Mouse (Mus musculus): ENCODE data around the gene Zdhhc5. TPM values are rescaled to one million over a fixed set of nuclear protein-coding genes. Genes with fewer than 3 reads are reported as not detected.

Zdhhc5 gene
- total RNA-seq, 1 experiment = 39.0 TPM

DNA sequence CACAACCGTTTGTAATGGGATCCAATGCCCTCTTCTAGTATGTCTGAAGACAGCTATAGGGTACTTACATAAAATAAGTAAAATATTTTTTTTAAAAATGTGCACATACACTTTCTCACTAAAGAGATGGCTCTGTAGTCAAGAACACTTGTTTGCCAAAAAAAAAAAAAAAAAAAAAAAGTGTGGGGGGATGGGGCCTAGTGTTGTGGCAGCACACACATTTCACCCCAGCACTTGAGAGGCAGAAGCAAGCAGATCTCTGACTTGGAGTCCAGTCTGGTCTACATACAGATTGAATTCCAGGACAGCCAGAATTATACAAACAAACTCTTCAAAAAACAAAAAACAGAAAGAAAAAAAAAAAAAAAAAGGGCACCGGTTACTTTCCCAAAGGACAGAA, 5.7 kb upstream of the Zdhhc5 start:
- H3K36me3 ChIP-seq (ENCODE audit: control insufficient read depth, insufficient read depth, low read length, poor library complexity, severe bottlenecking) = peaks cover 11% of the 10 kb centered on the region
- H3K9me3 ChIP-seq (ENCODE audit: control insufficient read depth, insufficient read depth, low read depth, low read length) = no peaks in the 10 kb centered on the region
- H3K9ac ChIP-seq (ENCODE audit: insufficient read depth, low read depth, low read length, poor library complexity, severe bottlenecking) = no peak overlapping the region
- peaks cover 0 to 3% of the 10 kb centered on the region in 2 experiments; a peak in 1 of 4 replicates for H3K4me1 ChIP-seq (ENCODE audit: control insufficient read depth in 2 of 2, insufficient read depth in 2 of 2, low read length in 2 of 2, poor library complexity in 1 of 2)
- TF ChIP-seq MAFK (IDR thresholded peaks at IDR 0.05; ENCODE audit: insufficient read depth, low read depth, low read length) (no peak), ZNF384 (IDR thresholded peaks at IDR 0.05; ENCODE audit: low read depth, low read length) (0 out of 2 replicates have a peak, but pooled peaks have one; percentile 50), ZC3H11A (IDR thresholded peaks at IDR 0.05; ENCODE audit: borderline replicate concordance, low read depth, low read length) (no peak), CHD2 (IDR thresholded peaks at IDR 0.05; ENCODE audit: low read depth, low read length) (no peak)
- no peak overlapping the region for H3K27ac ChIP-seq (ENCODE audit: insufficient read depth, low read depth, low read length, poor library complexity, severe bottlenecking)
- no peak for DNase-seq (ENCODE audit: low read depth, low spot score)
- no peak overlapping the region for H3K4me3 ChIP-seq (ENCODE audit: insufficient read depth in 1 of 2, low read depth in 1 of 2, low read length in 2 of 2, poor library complexity in 1 of 2, severe bottlenecking in 1 of 2)
- in situ Hi-C loops (cut with MboI; ENCODE audit: low sequenced_read_pairs in 2 of 2, unreplicated experiment in 2 of 2) = no loop called here

DNA sequence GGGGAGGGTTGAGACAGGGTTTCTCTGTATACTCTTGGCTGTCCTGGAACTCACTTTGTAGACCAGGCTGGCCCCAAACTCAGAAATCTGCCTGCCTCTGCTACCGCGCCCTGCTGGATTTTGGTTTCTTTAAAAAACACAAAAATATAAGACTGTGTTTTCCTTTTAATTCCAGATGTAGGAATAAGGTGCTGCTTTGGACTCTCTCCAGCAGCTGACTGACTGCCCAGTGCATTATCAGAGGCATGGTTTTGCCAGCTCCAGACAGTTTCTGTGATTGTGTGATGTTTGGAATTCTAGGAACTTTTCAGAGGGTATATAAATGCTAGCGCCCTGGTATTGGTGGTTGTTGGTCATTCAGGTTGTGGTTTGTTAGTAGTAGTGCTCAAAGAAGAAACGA, 2.4 kb upstream of the Zdhhc5 start:
- H3K9ac ChIP-seq (ENCODE audit: insufficient read depth, low read depth, low read length, poor library complexity, severe bottlenecking) = no peak overlapping the region
- in situ Hi-C loops (cut with MboI; ENCODE audit: low sequenced_read_pairs in 2 of 2, unreplicated experiment in 2 of 2) = no loop called here
- no peak for TF ChIP-seq CHD2 (IDR thresholded peaks at IDR 0.05; ENCODE audit: low read depth, low read length)
- TF ChIP-seq ZNF384 (IDR thresholded peaks at IDR 0.05; ENCODE audit: low read depth, low read length) = no peak
- no peak for TF ChIP-seq ZC3H11A (IDR thresholded peaks at IDR 0.05; ENCODE audit: borderline replicate concordance, low read depth, low read length)
- no peak for TF ChIP-seq MAFK (IDR thresholded peaks at IDR 0.05; ENCODE audit: insufficient read depth, low read depth, low read length)
- TF ChIP-seq HCFC1 (IDR thresholded peaks at IDR 0.05; ENCODE audit: borderline replicate concordance, insufficient read depth, low read length) = no peak
- DNase-seq (ENCODE audit: low read depth, low spot score) = no peak
- no peak overlapping the region for H3K27ac ChIP-seq (ENCODE audit: insufficient read depth, low read depth, low read length, poor library complexity, severe bottlenecking)
- no peaks in the 10 kb centered on the region for H3K9me3 ChIP-seq (ENCODE audit: control insufficient read depth, insufficient read depth, low read depth, low read length)
- H3K36me3 ChIP-seq (ENCODE audit: control insufficient read depth, insufficient read depth, low read length, poor library complexity, severe bottlenecking) = no peaks in the 10 kb centered on the region
- peaks cover 3 to 5% of the 10 kb centered on the region in 2 experiments; a peak in 3 of 4 replicates for H3K4me1 ChIP-seq (ENCODE audit: control insufficient read depth in 2 of 2, insufficient read depth in 2 of 2, low read length in 2 of 2, poor library complexity in 1 of 2)
- H3K4me3 ChIP-seq (ENCODE audit: insufficient read depth in 1 of 2, low read depth in 1 of 2, low read length in 2 of 2, poor library complexity in 1 of 2, severe bottlenecking in 1 of 2) = no peak overlapping the region

DNA sequence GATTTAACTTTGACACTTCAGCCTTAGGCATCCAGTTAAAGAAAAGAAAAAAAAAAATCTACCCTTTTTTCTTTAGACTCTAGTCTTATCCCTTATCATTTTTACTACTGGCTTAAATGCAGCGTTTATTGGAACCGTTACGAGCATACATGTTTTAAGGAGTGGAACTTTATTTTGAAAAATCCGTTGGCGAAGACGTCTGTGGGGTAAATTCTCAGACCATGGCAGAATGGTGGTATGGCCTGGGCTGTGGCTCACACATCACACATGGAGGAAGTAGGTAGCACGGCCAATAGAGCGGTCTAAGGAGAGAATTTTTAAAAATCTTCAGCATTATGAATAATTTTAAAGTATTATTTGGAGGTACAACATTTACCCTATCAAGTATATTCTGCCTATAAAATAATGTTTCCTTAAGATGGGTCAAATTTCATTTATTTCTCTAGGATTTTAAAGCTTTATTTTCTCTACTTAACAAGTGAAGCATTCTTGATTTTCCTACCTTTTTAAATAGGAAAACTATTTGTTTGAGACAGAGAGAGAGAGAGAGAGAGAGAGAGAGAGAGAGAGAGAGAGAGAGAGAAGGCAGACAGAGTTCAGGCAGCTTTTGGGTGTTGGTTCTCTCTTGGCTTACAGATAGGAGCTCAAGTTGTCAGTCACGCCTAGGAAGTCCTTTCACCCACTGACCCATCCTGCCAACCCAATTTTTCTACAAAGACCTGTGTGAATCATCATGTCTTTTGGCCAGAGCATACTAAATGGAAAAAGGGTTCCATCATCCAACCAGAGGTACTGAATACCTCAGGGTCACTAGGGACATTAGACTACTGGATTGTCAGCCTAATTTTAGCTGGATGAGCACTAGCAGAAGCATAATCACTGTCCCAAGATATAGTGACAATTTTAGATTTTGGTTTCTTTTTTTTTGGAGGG, 1.7 kb upstream of the Zdhhc5 start:
- H3K27ac ChIP-seq (ENCODE audit: insufficient read depth, low read depth, low read length, poor library complexity, severe bottlenecking) = no peak overlapping the region
- peak overlapping the region; percentile 74 to 90 for H3K4me3 ChIP-seq (ENCODE audit: insufficient read depth in 1 of 2, low read depth in 1 of 2, low read length in 2 of 2, poor library complexity in 1 of 2, severe bottlenecking in 1 of 2)
- no peak for TF ChIP-seq MAFK (IDR thresholded peaks at IDR 0.05; ENCODE audit: insufficient read depth, low read depth, low read length)
- TF ChIP-seq HCFC1 (IDR thresholded peaks at IDR 0.05; ENCODE audit: borderline replicate concordance, insufficient read depth, low read length) = no peak
- no peak for TF ChIP-seq CHD2 (IDR thresholded peaks at IDR 0.05; ENCODE audit: low read depth, low read length)
- TF ChIP-seq ZNF384 (IDR thresholded peaks at IDR 0.05; ENCODE audit: low read depth, low read length) = no peak
- TF ChIP-seq ZC3H11A (IDR thresholded peaks at IDR 0.05; ENCODE audit: borderline replicate concordance, low read depth, low read length) = no peak
- no peaks in the 10 kb centered on the region for H3K9me3 ChIP-seq (ENCODE audit: control insufficient read depth, insufficient read depth, low read depth, low read length)
- no peaks in the 10 kb centered on the region for H3K36me3 ChIP-seq (ENCODE audit: control insufficient read depth, insufficient read depth, low read length, poor library complexity, severe bottlenecking)
- H3K4me1 ChIP-seq (ENCODE audit: control insufficient read depth in 2 of 2, insufficient read depth in 2 of 2, low read length in 2 of 2, poor library complexity in 1 of 2) = peaks cover 3 to 5% of the 10 kb centered on the region in 2 experiments; a peak in 3 of 4 replicates
- H3K9ac ChIP-seq (ENCODE audit: insufficient read depth, low read depth, low read length, poor library complexity, severe bottlenecking) = peak overlapping the region; percentile 81; the same call in 1 of the 2 replicates
- in situ Hi-C loops (cut with MboI; ENCODE audit: low sequenced_read_pairs in 2 of 2, unreplicated experiment in 2 of 2) = no loop called here
- no peak for DNase-seq (ENCODE audit: low read depth, low spot score)

DNA sequence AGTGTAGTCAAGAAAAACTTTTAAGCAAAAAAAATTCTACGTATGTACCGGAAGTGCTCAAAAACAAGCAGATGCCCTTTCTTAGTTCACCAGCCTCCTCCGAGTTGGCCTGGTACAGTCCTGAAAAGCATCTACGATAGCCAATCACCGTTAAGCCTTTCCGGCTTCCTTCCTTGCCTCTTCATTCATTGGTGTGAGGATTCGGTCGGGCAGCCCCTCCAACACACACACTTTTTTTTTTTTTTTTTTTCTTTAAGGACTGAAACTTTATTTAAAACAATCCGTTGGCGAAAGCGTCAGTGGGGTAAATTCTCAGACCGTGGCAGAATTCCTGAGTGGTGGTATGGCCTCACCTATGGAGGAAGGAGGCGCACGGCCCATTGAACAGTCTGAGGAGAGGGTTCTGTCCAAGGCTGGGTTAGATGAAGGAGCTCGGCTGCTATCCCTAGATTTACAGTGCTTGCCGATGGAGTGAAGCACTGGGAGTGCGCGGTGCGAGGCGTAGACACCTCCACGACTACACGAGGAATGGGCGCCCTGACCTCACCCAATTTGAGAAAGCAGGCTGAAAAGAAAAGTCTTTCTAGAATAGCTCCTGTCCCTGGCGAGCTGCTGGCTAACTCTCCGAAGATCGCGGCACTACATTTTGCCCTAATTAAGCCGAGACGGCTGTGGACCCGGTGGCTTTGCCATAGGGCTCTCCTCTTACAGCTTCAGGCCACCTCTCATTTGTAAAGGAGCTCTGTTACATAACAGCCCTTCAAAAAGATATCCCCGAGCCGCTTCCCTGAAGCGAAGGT, 782 bp upstream of the Zdhhc5 start:
- TF ChIP-seq MAFK (IDR thresholded peaks at IDR 0.05; ENCODE audit: insufficient read depth, low read depth, low read length) = peak; percentile 86
- TF ChIP-seq HCFC1 (IDR thresholded peaks at IDR 0.05; ENCODE audit: borderline replicate concordance, insufficient read depth, low read length) = peak; percentile 87
- no peak for TF ChIP-seq ZC3H11A (IDR thresholded peaks at IDR 0.05; ENCODE audit: borderline replicate concordance, low read depth, low read length)
- peak; percentile 78 for TF ChIP-seq CHD2 (IDR thresholded peaks at IDR 0.05; ENCODE audit: low read depth, low read length)
- peak; percentile 100 for TF ChIP-seq ZNF384 (IDR thresholded peaks at IDR 0.05; ENCODE audit: low read depth, low read length)
- H3K36me3 ChIP-seq (ENCODE audit: control insufficient read depth, insufficient read depth, low read length, poor library complexity, severe bottlenecking) = no peaks in the 10 kb centered on the region
- DNase-seq (ENCODE audit: low read depth, low spot score) = peak; percentile 86
- peak overlapping the region; percentile 81 for H3K9ac ChIP-seq (ENCODE audit: insufficient read depth, low read depth, low read length, poor library complexity, severe bottlenecking)
- peak overlapping the region; percentile 74 to 90 for H3K4me3 ChIP-seq (ENCODE audit: insufficient read depth in 1 of 2, low read depth in 1 of 2, low read length in 2 of 2, poor library complexity in 1 of 2, severe bottlenecking in 1 of 2)
- in situ Hi-C loops (cut with MboI; ENCODE audit: low sequenced_read_pairs in 2 of 2, unreplicated experiment in 2 of 2) = no loop called here
- no peaks in the 10 kb centered on the region for H3K9me3 ChIP-seq (ENCODE audit: control insufficient read depth, insufficient read depth, low read depth, low read length)
- peak overlapping the region; percentile 57 for H3K27ac ChIP-seq (ENCODE audit: insufficient read depth, low read depth, low read length, poor library complexity, severe bottlenecking)
- H3K4me1 ChIP-seq (ENCODE audit: control insufficient read depth in 2 of 2, insufficient read depth in 2 of 2, low read length in 2 of 2, poor library complexity in 1 of 2) = peaks cover 3 to 5% of the 10 kb centered on the region in 2 experiments; a peak in 3 of 4 replicates
